Mouse (Mus musculus): Measurements from ENCODE around the gene Lsm6.

DNA sequence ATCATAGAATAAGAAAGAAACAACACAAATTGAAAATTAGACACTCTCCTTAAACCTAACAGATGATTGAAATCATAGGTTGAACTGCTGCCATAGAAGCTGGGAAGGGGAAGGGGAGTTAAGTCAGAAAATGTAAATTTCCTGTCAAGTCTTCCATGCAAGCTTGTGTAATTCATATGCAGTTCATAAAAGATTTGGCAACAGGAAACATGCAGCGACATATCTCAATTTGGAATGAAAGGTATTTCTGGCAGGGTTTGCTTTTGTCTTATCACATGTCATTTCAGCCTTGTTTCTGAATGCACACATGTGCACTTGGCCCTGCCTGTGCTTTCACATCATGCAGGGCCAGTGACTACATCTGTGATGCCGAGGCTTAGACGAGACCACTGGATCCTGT is 26.3 kb upstream of the Lsm6 start:
- no peak for TF ChIP-seq EP300 (IDR thresholded peaks at IDR 0.05; ENCODE audit: low read length)
- TF ChIP-seq POLR2AphosphoS2 (IDR thresholded peaks at IDR 0.05; ENCODE audit: low read depth, low read length) = no peak
- no peak for TF ChIP-seq CTCF (conservative IDR thresholded peaks at IDR 0.05 in 1 of 2, IDR thresholded peaks at IDR 0.05 in 1 of 2; ENCODE audit: low read depth in 2 of 2, low read length in 2 of 2)
- no peak for TF ChIP-seq TCF12 (IDR thresholded peaks at IDR 0.05; ENCODE audit: low read depth, low read length)
- TF ChIP-seq POLR2A (IDR thresholded peaks at IDR 0.05; ENCODE audit: low read depth, low read length) = no peak
- TF ChIP-seq TBP (conservative IDR thresholded peaks at IDR 0.05; ENCODE audit: low read depth, low read length) = no peak
- no peak for TF ChIP-seq CHD2 (IDR thresholded peaks at IDR 0.05; ENCODE audit: low read length)
- TF ChIP-seq USF2 (conservative IDR thresholded peaks at IDR 0.05; ENCODE audit: low read depth, low read length) = no peak
